Mouse (Mus musculus) kidney, postnatal 10 days (tissue): ENCODE measurements around the gene Pnkd.
A peak's percentile ranks its signal among the peaks of the same experiment; 100 is the strongest.
"Not testable (repeated sequence)": the region's sequence is repeated elsewhere in the genome, so short reads cannot be mapped to it uniquely, and the experiment has no call there.

Source experiments
- DNase-seq: peaks from one replicate; pipeline ENCODE4 v3.0.0; 2021; ENCODE audit warnings: mixed read lengths

Gene Pnkd

GRCm38 (mm10) chr1:74390924-74391748 is 106.4 kb downstream of the Pnkd start, which contains the start of gene Ctdsp1:
Gene Ctdsp1, plus strand, starts transcription at chr1:74391509.
- peak; percentile 99 for DNase-seq

- DNase-seq, result peak; percentile 90
Observed at GRCm38 (mm10) chr1:74391844-74392441, 107.2 kb downstream of the Pnkd start.

- peak; percentile 77 for DNase-seq
Observed at GRCm38 (mm10) chr1:74392446-74392994, 107.8 kb downstream of the Pnkd start.

- no peak for DNase-seq
Observed at GRCm38 (mm10) chr1:74393010-74393409, 108.3 kb downstream of the Pnkd start.

- DNase-seq, result no peak
Observed at GRCm38 (mm10) chr1:74393697-74394096, 109.0 kb downstream of the Pnkd start.

GRCm38 (mm10) chr1:74394311-74394710 is 109.6 kb downstream of the Pnkd start:
- no peak for DNase-seq

GRCm38 (mm10) chr1:74394858-74395257 is 110.1 kb downstream of the Pnkd start:
- no peak for DNase-seq

- no peak for DNase-seq
Observed at GRCm38 (mm10) chr1:74395290-74395689, 110.6 kb downstream of the Pnkd start.

- DNase-seq, result not testable (repeated sequence)
Observed at GRCm38 (mm10) chr1:74396456-74397222, 111.9 kb downstream of the Pnkd start.

- peak; percentile 100 for DNase-seq
Observed at GRCm38 (mm10) chr1:74397268-74397918, 112.7 kb downstream of the Pnkd start.

GRCm38 (mm10) chr1:74397919-74398451 is 113.3 kb downstream of the Pnkd start:
- peak; percentile 84 for DNase-seq

- no peak for DNase-seq
Observed at GRCm38 (mm10) chr1:74400531-74400930, 115.8 kb downstream of the Pnkd start.

GRCm38 (mm10) chr1:74401015-74401702 is 116.4 kb downstream of the Pnkd start:
- no peak for DNase-seq
